Mouse (Mus musculus): Measurements from ENCODE around the gene Blcap.

- TF ChIP-seq CTCF (conservative IDR thresholded peaks at IDR 0.05; ENCODE audit: low read length) (no peak), NANOG (IDR thresholded peaks at IDR 0.05; ENCODE audit: borderline replicate concordance, low read length) (no peak)
These were observed 58.2 kb downstream of the Blcap start for GRCm38 (mm10) chr2:157512859-157513258.
